Mouse (Mus musculus) MEL (cell line): ENCODE results near the gene Wasf2. TPM values are rescaled to one million over a fixed set of nuclear protein-coding genes. Genes with fewer than 3 reads are reported as not detected.

Experiments
- DNase-seq: peaks from one replicate; pipeline ENCODE4 v3.0.0; 2011; ENCODE audit warnings: low read depth, low spot score
- H3K27ac ChIP-seq: 2 replicates; pipeline ENCODE4 v1.5.1; 2012; ENCODE audit warnings: low read depth, mild to moderate bottlenecking, control low read depth, low read length, moderate library complexity; ENCODE audit not compliant: control insufficient read depth
- H3K27me3 ChIP-seq, 2 experiments: fragments of 150-350 bp in 1 of 2; sonication (generic) in 1 of 2; 2 replicates each; pipeline ENCODE4 v1.6.1; 2012; ENCODE audit warnings: low read length in 2 of 2, mild to moderate bottlenecking in 2 of 2, improper control_type of control experiment in 1 of 2, moderate library complexity in 1 of 2; ENCODE audit not compliant: insufficient read depth in 2 of 2, control insufficient read depth in 1 of 2
- H3K36me3 ChIP-seq, 2 experiments: 2 replicates each; pipeline ENCODE4 v1.6.1; 2012 to 2014; ENCODE audit warnings: low read length in 2 of 2, improper control_type of control experiment in 1 of 2, inconsistent platforms in 1 of 2, mild to moderate bottlenecking in 1 of 2; ENCODE audit not compliant: insufficient read depth in 2 of 2, control insufficient read depth in 1 of 2
- H3K4me1 ChIP-seq, 2 experiments: fragments of 150-350 bp in 1 of 2; sonication (generic) in 1 of 2; 2 replicates each; pipeline ENCODE4 v1.6.1; 2012; ENCODE audit warnings: low read length in 2 of 2, improper control_type of control experiment in 1 of 2, mild to moderate bottlenecking in 1 of 2; ENCODE audit not compliant: insufficient read depth in 2 of 2, control insufficient read depth in 1 of 2
- H3K4me3 ChIP-seq, 2 experiments: fragments of 150-350 bp in 1 of 2; sonication (generic) in 1 of 2; 2 replicates each; pipeline ENCODE4 v1.5.1; 2012; ENCODE audit warnings: low read depth in 2 of 2, low read length in 2 of 2, mild to moderate bottlenecking in 2 of 2, moderate library complexity in 2 of 2, control low read depth in 1 of 2, improper control_type of control experiment in 1 of 2; ENCODE audit not compliant: control insufficient read depth in 1 of 2, insufficient read depth in 1 of 2
- H3K79me2 ChIP-seq: 2 replicates; pipeline ENCODE4 v1.6.1; 2012; ENCODE audit warnings: mild to moderate bottlenecking, low read length, moderate library complexity; ENCODE audit not compliant: control insufficient read depth, poor library complexity, insufficient read depth
- H3K9ac ChIP-seq: 2 replicates; pipeline ENCODE4 v1.6.1; 2012; ENCODE audit warnings: low read depth, mild to moderate bottlenecking, control low read depth, low read length, moderate library complexity; ENCODE audit not compliant: control insufficient read depth, poor library complexity, severe bottlenecking
- H3K9me3 ChIP-seq: fragments of 150-350 bp; sonication (generic); replicated peaks from 2 replicates; pipeline ENCODE4 v1.6.1; 2012; ENCODE audit warnings: mild to moderate bottlenecking, low read length, improper control_type of control experiment, moderate library complexity; ENCODE audit not compliant: insufficient read depth
- BHLHE40 ChIP-seq: IDR thresholded peaks from 2 replicates; pipeline ENCODE4 v1.6.1; 2012; ENCODE audit warnings: low read depth, mild to moderate bottlenecking, inconsistent platforms, low read length, improper control_type of control experiment, borderline replicate concordance
- CHD1 ChIP-seq: IDR thresholded peaks from 2 replicates; pipeline ENCODE4 v1.6.1; 2012; ENCODE audit warnings: low read depth, mild to moderate bottlenecking, inconsistent platforms, low read length, improper control_type of control experiment
- CHD2 ChIP-seq: IDR thresholded peaks from 2 replicates; pipeline ENCODE4 v1.6.1; 2011; ENCODE audit warnings: low read length, improper control_type of control experiment
- CTCF ChIP-seq, 3 experiments: IDR thresholded peaks in 2 of 3; conservative IDR thresholded peaks in 1 of 3; 2 replicates each; pipeline ENCODE4 v1.5.1; 2011 to 2012; ENCODE audit warnings: low read length in 3 of 3, low read depth in 2 of 3, mild to moderate bottlenecking in 2 of 3, improper control_type of control experiment in 1 of 3, inconsistent platforms in 1 of 3, mixed read lengths in 1 of 3, moderate library complexity in 1 of 3; ENCODE audit not compliant: control insufficient read depth in 1 of 3, insufficient read depth in 1 of 3, poor library complexity in 1 of 3, severe bottlenecking in 1 of 3
- ELF1 ChIP-seq: IDR thresholded peaks from 2 replicates; pipeline ENCODE4 v1.6.1; 2014; ENCODE audit warnings: low read depth, mild to moderate bottlenecking, inconsistent platforms, low read length, improper control_type of control experiment, moderate library complexity
- EP300 ChIP-seq, 2 experiments: IDR thresholded peaks; 2 replicates each; pipeline ENCODE4 v1.6.1; 2011; ENCODE audit warnings: improper control_type of control experiment in 2 of 2, low read length in 2 of 2, low read depth in 1 of 2, mild to moderate bottlenecking in 1 of 2
- ETS1 ChIP-seq: IDR thresholded peaks from 2 replicates; pipeline ENCODE4 v1.6.1; 2012; ENCODE audit warnings: low read depth, mild to moderate bottlenecking, inconsistent platforms, low read length, improper control_type of control experiment, moderate library complexity
- GABPA ChIP-seq: IDR thresholded peaks from 2 replicates; pipeline ENCODE4 v1.6.1; 2012; ENCODE audit warnings: low read depth, mild to moderate bottlenecking, inconsistent platforms, low read length, improper control_type of control experiment, moderate library complexity
- GATA1 ChIP-seq: IDR thresholded peaks from 2 replicates; pipeline ENCODE4 v1.6.1; 2011; ENCODE audit warnings: low read depth, low read length, improper control_type of control experiment
- HCFC1 ChIP-seq: IDR thresholded peaks from 2 replicates; pipeline ENCODE4 v1.6.1; 2012; ENCODE audit warnings: low read depth, mild to moderate bottlenecking, inconsistent platforms, low read length, improper control_type of control experiment, moderate library complexity
- JUND ChIP-seq: IDR thresholded peaks from 2 replicates; pipeline ENCODE4 v1.6.1; 2011; ENCODE audit warnings: low read depth, mild to moderate bottlenecking, improper control_type of control experiment, low read length
- KAT2A ChIP-seq: conservative IDR thresholded peaks from 2 replicates; pipeline ENCODE4 v1.6.1; 2012; ENCODE audit warnings: low read depth, low read length, improper control_type of control experiment, inconsistent platforms
- MAZ ChIP-seq: IDR thresholded peaks from 2 replicates; pipeline ENCODE4 v1.6.1; 2012; ENCODE audit warnings: low read depth, mild to moderate bottlenecking, inconsistent platforms, low read length, improper control_type of control experiment
- MEF2A ChIP-seq: IDR thresholded peaks from 2 replicates; pipeline ENCODE4 v1.6.1; 2014; ENCODE audit warnings: low read depth, mild to moderate bottlenecking, inconsistent platforms, low read length, improper control_type of control experiment; ENCODE audit not compliant: poor library complexity, insufficient replicate concordance, severe bottlenecking; ENCODE audit errors: extremely low read depth
- MXI1 ChIP-seq: IDR thresholded peaks from 2 replicates; pipeline ENCODE4 v1.6.1; 2011; ENCODE audit warnings: mild to moderate bottlenecking, low read depth, low read length, improper control_type of control experiment
- MYC ChIP-seq: IDR thresholded peaks from 2 replicates; pipeline ENCODE4 v1.6.1; 2011; ENCODE audit warnings: low read depth, mild to moderate bottlenecking, low read length, improper control_type of control experiment, moderate library complexity
- NELFE ChIP-seq: IDR thresholded peaks from 2 replicates; pipeline ENCODE4 v1.6.1; 2011; ENCODE audit warnings: low read depth, low read length, improper control_type of control experiment
- NRF1 ChIP-seq: IDR thresholded peaks from 2 replicates; pipeline ENCODE4 v1.6.1; 2014; ENCODE audit warnings: low read depth, mild to moderate bottlenecking, inconsistent platforms, low read length, improper control_type of control experiment, moderate library complexity; ENCODE audit not compliant: poor library complexity, insufficient read depth, severe bottlenecking
- POLR2A ChIP-seq, 2 experiments: IDR thresholded peaks; 2 replicates each; pipeline ENCODE4 v1.6.1; 2011 to 2012; ENCODE audit warnings: low read length in 2 of 2, mild to moderate bottlenecking in 2 of 2, control low read depth in 1 of 2, improper control_type of control experiment in 1 of 2, low read depth in 1 of 2, moderate library complexity in 1 of 2; ENCODE audit not compliant: control insufficient read depth in 1 of 2, insufficient read depth in 1 of 2, poor library complexity in 1 of 2
- POLR2AphosphoS2 ChIP-seq: IDR thresholded peaks from 2 replicates; pipeline ENCODE4 v1.6.1; 2011; ENCODE audit warnings: low read length, improper control_type of control experiment
- POLR2AphosphoS5 ChIP-seq: IDR thresholded peaks from 2 replicates; pipeline ENCODE4 v1.6.1; 2012; ENCODE audit warnings: low read depth, borderline replicate concordance, mild to moderate bottlenecking, inconsistent platforms, low read length, moderate library complexity, mixed read lengths
- RCOR1 ChIP-seq: IDR thresholded peaks from 2 replicates; pipeline ENCODE4 v1.6.1; 2012; ENCODE audit warnings: low read depth, mild to moderate bottlenecking, inconsistent platforms, low read length, improper control_type of control experiment
- TCF12 ChIP-seq: IDR thresholded peaks from 2 replicates; pipeline ENCODE4 v1.6.1; 2014; ENCODE audit warnings: low read depth, mild to moderate bottlenecking, inconsistent platforms, low read length, improper control_type of control experiment, moderate library complexity
- UBTF ChIP-seq: IDR thresholded peaks from 2 replicates; pipeline ENCODE4 v1.6.1; 2012; ENCODE audit warnings: low read depth, mild to moderate bottlenecking, inconsistent platforms, low read length, improper control_type of control experiment, moderate library complexity, borderline replicate concordance; ENCODE audit not compliant: insufficient read depth
- USF1 ChIP-seq: IDR thresholded peaks from 2 replicates; pipeline ENCODE4 v1.6.1; 2014; ENCODE audit warnings: low read depth, mild to moderate bottlenecking, inconsistent platforms, low read length, improper control_type of control experiment, moderate library complexity
- USF2 ChIP-seq, 2 experiments: IDR thresholded peaks; 2 replicates each; pipeline ENCODE4 v1.6.1; 2011 to 2012; ENCODE audit warnings: improper control_type of control experiment in 2 of 2, low read length in 2 of 2, borderline replicate concordance in 1 of 2, inconsistent platforms in 1 of 2, low read depth in 1 of 2, mild to moderate bottlenecking in 1 of 2; ENCODE audit not compliant: insufficient read depth in 1 of 2
- ZC3H11A ChIP-seq: IDR thresholded peaks from 2 replicates; pipeline ENCODE4 v1.6.1; 2012; ENCODE audit warnings: low read depth, mild to moderate bottlenecking, inconsistent platforms, low read length, improper control_type of control experiment
- ZKSCAN1 ChIP-seq: IDR thresholded peaks from 2 replicates; pipeline ENCODE4 v1.6.1; 2012; ENCODE audit warnings: low read depth, mild to moderate bottlenecking, inconsistent platforms, low read length, improper control_type of control experiment, moderate library complexity
- ZMIZ1 ChIP-seq: IDR thresholded peaks from 2 replicates; pipeline ENCODE4 v1.6.1; 2012; ENCODE audit warnings: low read depth, mild to moderate bottlenecking, inconsistent platforms, low read length, improper control_type of control experiment, moderate library complexity
- polyA plus RNA-seq, 2 experiments: library from polyadenylated mRNA; stranded (reverse) in 1 of 2; unstranded in 1 of 2; fragments of >175 nt in 1 of 2; fragments of >200 nt in 1 of 2; gene quantifications; 2 replicates each; pipeline versions ENCODE4 v1.2.1 to v1.2.4; 2012; ENCODE audit warnings: low replicate concordance in 2 of 2, low read depth in 1 of 2; ENCODE audit not compliant: insufficient read length in 2 of 2, insufficient read depth in 1 of 2, missing spikeins in 1 of 2
- total RNA-seq: library from RNA; depleted of rRNA; stranded (reverse); fragments of 300-350 nt; gene quantifications from 2 replicates; pipeline ENCODE4 v1.2.3, GENCODE M21; 2012

The Wasf2 gene
- total and polyA plus RNA-seq, 3 experiments: 16.4 to 53.7 TPM; not detected in 1

DNA sequence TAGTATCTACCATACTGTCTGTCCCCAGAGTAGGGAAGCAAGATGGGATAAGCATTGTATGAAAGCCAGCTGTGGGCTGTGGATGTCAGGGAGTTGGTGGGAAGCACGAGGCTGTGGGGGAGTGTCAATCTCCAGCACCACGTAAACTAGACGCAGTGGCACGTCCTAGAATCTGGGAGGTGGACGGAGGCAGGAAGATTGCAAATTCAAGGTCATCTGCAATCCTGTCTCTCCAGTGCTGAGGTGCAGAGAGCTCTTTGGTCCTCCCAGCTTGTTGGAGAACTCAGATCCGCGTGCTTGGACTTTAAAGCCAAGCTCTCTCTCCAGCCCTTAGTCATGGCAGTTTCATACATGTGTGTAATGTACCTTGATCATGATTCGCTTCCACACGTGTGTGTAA lies 36.5 kb downstream of the Wasf2 start:
- no peaks in the 10 kb centered on the region for H3K27me3 ChIP-seq
- no peaks in the 10 kb centered on the region for H3K9me3 ChIP-seq
- H3K36me3 ChIP-seq: peaks cover 1 to 16% of the 10 kb centered on the region in 2 experiments; a peak in 3 of 4 replicates
- TF ChIP-seq NRF1: no peak
- peaks cover 6 to 13% of the 10 kb centered on the region in 2 experiments for H3K4me1 ChIP-seq
- peaks cover 29% of the 10 kb centered on the region for H3K79me2 ChIP-seq
- no peak overlapping the region for H3K27ac ChIP-seq
- H3K4me3 ChIP-seq: no peak overlapping the region
- H3K9ac ChIP-seq: no peak overlapping the region
- no peak for DNase-seq

DNA sequence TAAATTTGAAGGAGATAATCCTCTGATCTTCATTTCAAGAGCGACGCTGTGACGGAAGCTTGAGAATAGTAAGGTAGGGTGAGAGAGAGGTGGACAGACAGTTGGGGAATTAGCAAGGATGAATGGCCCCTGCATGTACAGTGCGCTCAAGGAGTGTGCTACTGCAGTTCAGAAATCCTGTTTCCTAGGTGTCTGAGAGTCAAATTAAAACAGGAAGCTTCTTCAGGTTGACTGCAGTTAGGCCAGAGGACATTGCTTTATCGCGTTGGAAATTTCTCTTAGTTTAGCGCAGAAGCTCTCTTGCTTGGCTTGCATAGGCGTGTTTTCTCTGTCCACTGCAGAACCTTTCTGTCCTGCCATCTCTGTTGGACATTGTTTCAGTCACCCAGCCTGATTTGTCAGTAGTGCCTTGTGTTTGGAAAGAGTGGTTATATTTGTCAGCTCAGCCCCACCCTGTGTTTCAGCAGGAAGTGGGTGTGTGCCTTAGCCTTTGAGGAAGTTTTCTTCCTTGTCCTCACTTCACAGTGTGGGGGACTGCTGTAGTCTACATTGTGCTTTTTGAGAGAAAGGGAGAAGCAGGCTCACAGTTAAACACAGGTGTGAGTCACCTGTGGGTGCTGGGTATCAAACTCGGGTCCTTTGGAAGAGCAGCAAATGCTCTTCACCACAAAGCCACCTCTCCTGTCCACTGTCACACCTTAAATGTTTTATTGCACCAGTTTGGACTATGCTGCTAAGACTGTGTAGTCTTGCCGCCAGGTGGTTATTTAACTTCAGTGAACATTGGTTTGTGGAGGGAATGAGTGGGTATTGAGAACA lies 39.1 kb downstream of the Wasf2 start:
- DNase-seq: peak; percentile 86
- peaks cover 6 to 13% of the 10 kb centered on the region in 2 experiments for H3K4me1 ChIP-seq
- peak overlapping the region; percentile 20 to 52 for H3K4me3 ChIP-seq
- H3K27me3 ChIP-seq: no peaks in the 10 kb centered on the region
- peak overlapping the region; percentile 82 for H3K27ac ChIP-seq
- H3K9ac ChIP-seq: peak overlapping the region; percentile 27
- peaks cover 34% of the 10 kb centered on the region for H3K79me2 ChIP-seq
- peaks cover 0 to 16% of the 10 kb centered on the region in 2 experiments; a peak in 2 of 4 replicates for H3K36me3 ChIP-seq
- H3K9me3 ChIP-seq: no peaks in the 10 kb centered on the region
- TF ChIP-seq CHD2: no peak
- TF ChIP-seq MAZ: 0 out of 2 replicates have a peak, but pooled peaks have one; percentile 9
- no peak for TF ChIP-seq USF2 (IDR thresholded peaks at IDR 0.05; ENCODE audit: borderline replicate concordance in 1 of 2, insufficient read depth in 1 of 2, low read depth in 1 of 2, low read length in 2 of 2)
- no peak for TF ChIP-seq JUND
- peak in 1 of 2 experiments; percentile 47; a peak in 2 of 4 replicates for TF ChIP-seq POLR2A (IDR thresholded peaks at IDR 0.05; ENCODE audit: control insufficient read depth in 1 of 2, insufficient read depth in 1 of 2, low read depth in 1 of 2, low read length in 2 of 2, poor library complexity in 1 of 2)
- TF ChIP-seq TCF12: no peak
- no peak for TF ChIP-seq GATA1
- no peak for TF ChIP-seq USF1
- TF ChIP-seq ZKSCAN1: no peak
- TF ChIP-seq POLR2AphosphoS5: no peak
- peak; percentile 39 to 62; a peak in 2 of 4 replicates for TF ChIP-seq EP300 (IDR thresholded peaks at IDR 0.05; ENCODE audit: low read depth in 1 of 2, low read length in 2 of 2)
- peak; percentile 54 for TF ChIP-seq MXI1
- TF ChIP-seq ZC3H11A: no peak
- TF ChIP-seq RCOR1: no peak
- TF ChIP-seq BHLHE40: no peak
- TF ChIP-seq ZMIZ1: no peak
- peak; percentile 43; the same call in 1 of the 2 replicates for TF ChIP-seq ETS1
- no peak for TF ChIP-seq GABPA
- TF ChIP-seq NELFE: no peak
- peak; percentile 90 for TF ChIP-seq CHD1
- peak; percentile 81 for TF ChIP-seq ELF1
- no peak for TF ChIP-seq UBTF
- TF ChIP-seq POLR2AphosphoS2: no peak
- TF ChIP-seq MYC: 0 out of 2 replicates have a peak, but pooled peaks have one; percentile 37
- 0 out of 2 replicates have a peak, but pooled peaks have one; percentile 32 for TF ChIP-seq HCFC1
- TF ChIP-seq CTCF (IDR thresholded peaks at IDR 0.05 in 2 of 3, conservative IDR thresholded peaks at IDR 0.05 in 1 of 3; ENCODE audit: control insufficient read depth in 1 of 3, insufficient read depth in 1 of 3, low read depth in 2 of 3, low read length in 3 of 3, poor library complexity in 1 of 3, severe bottlenecking in 1 of 3): no peak
- TF ChIP-seq MEF2A: no peak
- no peak for TF ChIP-seq KAT2A
